Mouse (Mus musculus) hindbrain, postnatal 0 days (tissue): Measurements from ENCODE around the gene Kdm4a. TPM values are rescaled to one million over a fixed set of nuclear protein-coding genes. Genes with fewer than 3 reads are reported as not detected.
A peak's percentile ranks its signal among the peaks of the same experiment; 100 is the strongest.

Experiments used
- ATAC-seq: fragments of 200-750 bp; cut with Nextera tagmentation; 2 replicates; pipeline ENCODE4 v1.8.0; 2017; ENCODE audit warnings: mild to moderate bottlenecking, moderate TSS enrichment, moderate library complexity
- DNase-seq: peaks from one replicate; pipeline ENCODE4 v3.0.0-alpha.2; 2015; ENCODE audit warnings: low spot score
- H3K27ac ChIP-seq: fragments of 300-500 bp; sonication (generic); 2 replicates; pipeline ENCODE4 v1.5.1; 2014; ENCODE audit warnings: mild to moderate bottlenecking
- H3K27me3 ChIP-seq: fragments of 300-500 bp; sonication (generic); 2 replicates; pipeline ENCODE4 v1.6.1; 2014; ENCODE audit warnings: low read length, mixed read lengths; ENCODE audit not compliant: insufficient read depth
- H3K36me3 ChIP-seq: fragments of 300-500 bp; sonication (generic); 2 replicates; pipeline ENCODE4 v1.6.1; 2014; ENCODE audit warnings: low read length, mixed read lengths; ENCODE audit not compliant: insufficient read depth
- H3K4me1 ChIP-seq: fragments of 300-500 bp; sonication (generic); 2 replicates; pipeline ENCODE4 v1.6.1; 2014; ENCODE audit warnings: antibody characterized with exemption, low read length, mixed read lengths; ENCODE audit not compliant: insufficient read depth
- H3K4me2 ChIP-seq: fragments of 300-500 bp; sonication (generic); 2 replicates; pipeline ENCODE4 v1.6.1; 2014; ENCODE audit warnings: low read depth, mild to moderate bottlenecking, low read length, moderate library complexity, mixed read lengths
- H3K4me3 ChIP-seq: fragments of 300-500 bp; sonication (generic); 2 replicates; pipeline ENCODE4 v1.5.1; 2014; ENCODE audit warnings: low read length
- H3K9ac ChIP-seq: fragments of 300-500 bp; sonication (generic); replicated peaks from 2 replicates; pipeline ENCODE4 v1.6.1; 2014; ENCODE audit warnings: mild to moderate bottlenecking, low read length, moderate library complexity, mixed read lengths
- H3K9me3 ChIP-seq: fragments of 300-500 bp; sonication (generic); 2 replicates; pipeline ENCODE4 v1.6.1; 2016; ENCODE audit warnings: low read length, mixed read lengths
- CTCF ChIP-seq: IDR thresholded peaks from 2 replicates; pipeline ENCODE4 v1.5.1; 2016; ENCODE audit warnings: antibody characterized with exemption, control low read depth, low read depth
- WGBS: fragments of 180-500 bp; shearing (Covaris S2); extraction: QIAGEN DNeasy Blood & Tissue Kit; methylation state at CpG from one replicate; pipeline ENCODE4 v1.1.7; 2014; 5-methylcytosine and 5-hydroxymethylcytosine counted together
- polyA plus RNA-seq: library from polyadenylated mRNA; unstranded; fragments of >200 nt; fragmentation: Nextera tagmentation; extraction: Ambion mirVana; gene quantifications from 2 replicates; pipeline ENCODE4 v1.2.1, GENCODE M21; 2015
- total RNA-seq: library from RNA; depleted of rRNA; stranded (reverse); fragments of >200 nt; gene quantifications from 2 replicates; pipeline ENCODE4 v1.2.3, GENCODE M21; 2014

Kdm4a gene
- total and polyA plus RNA-seq, 2 experiments from 2014 or later = 33.6 to 87.1 TPM

DNA sequence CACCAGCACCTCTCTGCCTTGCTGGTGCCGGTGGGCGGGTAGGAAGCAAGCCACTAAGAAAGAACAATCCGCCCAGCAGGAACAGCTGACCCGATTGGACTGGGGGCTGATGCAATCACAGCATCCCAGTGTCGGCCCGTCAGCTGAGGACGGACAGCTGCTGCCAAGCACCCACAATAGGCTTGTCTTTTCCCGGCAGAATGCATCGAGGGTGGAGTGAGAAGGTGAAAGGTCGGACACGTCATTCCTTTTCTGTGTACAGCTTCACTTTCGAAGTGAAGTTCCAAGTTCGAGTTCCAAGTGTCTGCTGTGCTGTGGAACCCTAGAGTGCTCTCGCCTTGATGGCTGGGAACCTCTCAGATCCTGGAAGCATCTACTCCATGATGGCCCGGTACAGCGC, 42.0 kb downstream of the Kdm4a start:
- WGBS = 73% methylated on average over 16 of the region's 16 CpGs
- Histone ChIP-seq H3K4me2 (no peak overlapping the region), H3K9ac (no peak overlapping the region), H3K36me3 (peaks cover 24% of the 10 kb centered on the region), H3K9me3 (no peaks in the 10 kb centered on the region), H3K4me3 (no peak overlapping the region), H3K4me1 (peaks cover 4% of the 10 kb centered on the region), H3K27ac (no peak overlapping the region), H3K27me3 (no peaks in the 10 kb centered on the region)
- no peak for DNase-seq
- TF ChIP-seq CTCF = no peak
- ATAC-seq = no peak

DNA sequence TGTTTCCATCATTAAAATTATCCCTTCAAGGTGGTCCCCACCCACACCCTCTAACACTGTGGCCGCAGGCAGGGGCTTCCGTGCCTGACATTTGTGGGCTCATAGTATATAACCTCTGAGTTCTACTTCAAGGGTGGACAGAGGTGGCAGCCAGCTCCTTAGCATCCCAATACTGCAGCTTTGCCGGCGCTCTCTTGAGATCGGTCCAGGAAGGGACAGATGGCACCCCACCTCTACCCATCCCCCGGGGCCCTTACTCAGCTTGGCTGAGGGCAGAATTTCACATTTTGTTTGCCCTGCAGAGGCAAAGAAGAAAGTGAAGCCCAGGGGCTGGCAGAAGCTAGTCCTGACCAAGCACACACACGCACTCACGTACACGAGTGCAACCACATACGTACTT, 42.5 kb downstream of the Kdm4a start:
- DNase-seq (no peak), ATAC-seq (no peak)
- Histone ChIP-seq H3K9me3 (no peaks in the 10 kb centered on the region), H3K4me3 (no peak overlapping the region), H3K27me3 (no peaks in the 10 kb centered on the region), H3K4me2 (no peak overlapping the region), H3K9ac (no peak overlapping the region), H3K36me3 (peaks cover 18% of the 10 kb centered on the region), H3K27ac (no peak overlapping the region), H3K4me1 (peaks cover 4% of the 10 kb centered on the region)
- whole genome bisulfite sequencing = 77% methylated on average over 10 of the region's 10 CpGs
- TF ChIP-seq CTCF = no peak

DNA sequence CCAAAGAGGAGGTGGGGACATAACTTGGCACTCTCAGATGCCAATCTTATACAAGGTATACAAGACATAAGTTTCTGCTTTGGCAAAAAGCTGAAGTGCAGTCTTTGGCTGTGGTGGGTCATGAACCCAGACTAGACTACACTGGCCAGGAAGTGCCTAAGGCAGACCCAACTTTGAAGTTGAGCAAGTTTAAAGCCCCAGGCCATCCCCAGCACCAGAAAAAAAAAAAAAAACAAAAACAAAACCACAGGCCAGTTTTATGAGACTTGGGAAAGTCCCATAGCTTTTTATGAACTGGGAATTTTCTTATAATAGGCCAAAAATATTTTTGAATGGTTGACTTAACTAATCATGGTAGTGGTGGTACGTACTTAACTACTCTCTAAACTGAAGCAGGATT, 44.4 kb downstream of the Kdm4a start:
- Histone ChIP-seq H3K4me1 (peaks cover 4% of the 10 kb centered on the region), H3K27ac (0 out of 2 replicates have a peak overlapping the region, but pooled peaks have one; percentile 80), H3K9me3 (no peaks in the 10 kb centered on the region), H3K4me3 (peak overlapping the region; percentile 98), H3K36me3 (peaks cover 8% of the 10 kb centered on the region), H3K9ac (peak overlapping the region; percentile 78; the same call in 1 of the 2 replicates), H3K27me3 (no peaks in the 10 kb centered on the region), H3K4me2 (peak overlapping the region; percentile 89)
- ATAC-seq (no peak), DNase-seq (no peak)
- no peak for TF ChIP-seq CTCF
- WGBS = 92% methylated on average over 1 of the region's 1 CpGs

GRCm38 (mm10) chr4:118134485-118135365, 45.1 kb downstream of the Kdm4a start, which contains the start of gene St3gal3:
St3gal3 (minus strand) TSS chr4:118134914.
- under 1% methylated on average over 72 of the region's 84 CpGs for WGBS
- peak; percentile 98 for DNase-seq
- peak within 1 kb of the TSS; percentile 89 for H3K4me2 ChIP-seq

GRCm38 (mm10) chr4:118131329-118131728, 48.5 kb downstream of the Kdm4a start:
- 87% methylated on average over 5 of the region's 5 CpGs for WGBS
- H3K4me1 ChIP-seq = peaks cover 4% of the 10 kb centered on the region

More at GRCm38 (mm10) chr4:118134485-118135365, 45.1 kb downstream of the Kdm4a start, which contains the start of gene St3gal3:
- peaks cover 4% of the 10 kb centered on the region for H3K4me1 ChIP-seq
- no peaks in the 10 kb centered on the region for H3K9me3 ChIP-seq
- H3K27me3 ChIP-seq = no peaks in the 10 kb centered on the region
- TF ChIP-seq CTCF = no peak
- peaks cover 8% of the 10 kb centered on the region for H3K36me3 ChIP-seq
- H3K27ac ChIP-seq = peak within 1 kb of the TSS; percentile 80
- H3K9ac ChIP-seq = peak within 1 kb of the TSS; percentile 78
- ATAC-seq = peak; percentile 97
- peak within 1 kb of the TSS; percentile 98 for H3K4me3 ChIP-seq

DNA sequence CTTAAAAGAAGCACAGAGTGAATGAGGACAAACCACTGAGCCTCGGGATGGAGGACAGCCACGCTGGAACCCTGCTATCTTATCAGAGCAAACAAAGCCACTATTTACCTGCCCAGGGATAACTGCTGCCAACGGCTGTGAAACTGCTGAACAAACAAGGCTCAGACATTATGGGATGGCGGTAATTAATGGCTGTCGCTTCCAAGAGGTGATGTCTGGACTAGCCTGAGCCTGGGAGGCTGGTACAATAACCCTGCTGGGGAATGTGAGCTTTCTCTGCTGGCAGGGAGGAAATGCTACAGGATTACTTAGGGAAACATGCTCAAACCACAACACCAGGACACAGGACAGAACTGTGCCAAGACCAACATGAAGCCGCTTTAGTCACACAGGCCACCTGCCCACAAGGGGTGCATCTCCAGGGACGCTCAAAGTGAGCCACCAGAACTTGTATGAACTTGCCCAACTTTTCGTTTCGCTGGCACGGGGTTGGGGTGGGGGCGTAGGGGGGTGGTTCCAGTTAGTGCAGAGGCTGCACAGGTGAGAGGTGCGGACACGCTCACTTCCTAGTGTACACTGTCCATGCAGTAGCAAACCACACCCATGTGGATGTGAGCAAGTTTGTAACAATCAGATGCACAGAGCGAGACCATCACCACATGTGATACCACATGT, 56.7 kb downstream of the Kdm4a start:
- DNase-seq = no peak
- Histone ChIP-seq H3K4me2 (no peak overlapping the region), H3K4me1 (no peaks in the 10 kb centered on the region), H3K4me3 (no peak overlapping the region), H3K9me3 (no peaks in the 10 kb centered on the region), H3K36me3 (no peaks in the 10 kb centered on the region), H3K27me3 (no peaks in the 10 kb centered on the region), H3K9ac (no peak overlapping the region), H3K27ac (no peak overlapping the region)
- TF ChIP-seq CTCF = no peak
- ATAC-seq = no peak
- 86% methylated on average over 14 of the region's 14 CpGs for WGBS

More at GRCm38 (mm10) chr4:118131329-118131728, 48.5 kb downstream of the Kdm4a start:
- no peak overlapping the region for H3K27ac ChIP-seq
- H3K4me2 ChIP-seq = no peak overlapping the region
- H3K36me3 ChIP-seq = no peaks in the 10 kb centered on the region; the same call in 1 of the 2 replicates
- no peaks in the 10 kb centered on the region for H3K9me3 ChIP-seq
- no peak for TF ChIP-seq CTCF
- H3K4me3 ChIP-seq = no peak overlapping the region
- H3K27me3 ChIP-seq = no peaks in the 10 kb centered on the region
- ATAC-seq (no peak), DNase-seq (no peak)
- H3K9ac ChIP-seq = no peak overlapping the region
